In the genomic region with DNA sequence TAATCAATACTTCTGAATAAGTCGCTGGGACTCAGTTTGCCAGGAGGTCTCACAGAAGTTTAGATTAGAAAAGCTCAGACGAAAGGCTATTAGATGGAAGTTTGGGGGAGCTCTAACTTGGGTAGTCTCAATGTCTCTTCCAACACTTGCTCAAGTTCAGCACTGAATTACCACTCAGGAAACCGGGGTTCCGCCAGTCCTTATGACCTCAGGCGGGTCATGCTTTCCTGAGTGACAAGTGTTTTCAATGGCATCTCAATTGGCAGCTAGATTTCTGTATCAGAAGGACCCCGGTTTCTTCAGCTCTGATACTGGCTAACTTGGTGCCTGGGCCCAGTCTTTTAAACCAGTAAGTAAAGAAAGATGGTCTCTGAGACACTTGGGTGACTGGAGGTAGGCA, we compare ENCODE assay signal across 10 mouse cellular contexts. TPM values are rescaled to one million over a fixed set of nuclear protein-coding genes. Genes with fewer than 3 reads are reported as not detected.
A peak's percentile ranks its signal among the peaks of the same experiment; 100 is the strongest.
DNase-seq lines count a peak whose midpoint lies in the region; ATAC-seq lines count a peak whose summit lies in the region.
"Had no signal": no experiment of that assay in that cellular context is flagged by ENCODE, and none has a peak within 500 bp of the region (broad histone marks: within the 10 kb centered on the region; RNA-seq: fewer than 3 reads in every experiment).

No protein-coding gene starts in this region.

- peak overlapping the region; percentile 45 to 60 for H3K4me3 ChIP-seq in heart, embryonic 14.5 days (ENCODE audit: control insufficient read depth in 1 of 2, insufficient read depth in 1 of 2, low read depth in 1 of 2, low read length in 2 of 2)
- peak overlapping the region; percentile 52 for H3K4me3 ChIP-seq in hindbrain, embryonic 16.5 days (ENCODE audit: low read length)
- H3K4me3 ChIP-seq in midbrain, embryonic 13.5 days (replicated peaks): peak overlapping the region; percentile 45

- DNase-seq in heart, postnatal 10 days: no peak
- no peak for DNase-seq in cerebellum, postnatal 36 days
- DNase-seq in spleen, postnatal 36 days (ENCODE audit: low spot score in 2 of 2): no peak
- DNase-seq in natural killer cell, adult 2 months (ENCODE audit: low spot score in 2 of 2): no peak
- DNase-seq: cerebellum, adult 11 months had no signal

- intact Hi-C loops in heart, postnatal 10 days (cut with DNase I): no loop called here

- 25% methylated on average over 6 of the region's 6 CpGs for WGBS in heart, embryonic 14.5 days
- 36% methylated on average over 6 of the region's 6 CpGs for WGBS in hindbrain, embryonic 16.5 days
- 48% methylated on average over 6 of the region's 6 CpGs for WGBS in midbrain, embryonic 13.5 days

- ATAC-seq in heart, embryonic 14.5 days (ENCODE audit: insufficient number of reproducible peaks, insufficient read depth, low FRiP score, low read depth): no peak
- ATAC-seq in common myeloid progenitor, adult 5-6 weeks (replicated peaks; ENCODE audit: low read depth, poor library complexity, severe bottlenecking): 0 out of 2 replicates have a peak, but pooled peaks have one; percentile 15
- no peak for ATAC-seq in hindbrain, embryonic 16.5 days
- ATAC-seq in midbrain, embryonic 13.5 days: no peak

- H3K9me3 ChIP-seq in heart, embryonic 14.5 days (ENCODE audit: control insufficient read depth, low read length): no peaks in the 10 kb centered on the region
- H3K9me3 ChIP-seq in hindbrain, embryonic 16.5 days (ENCODE audit: control insufficient read depth, low read length): no peaks in the 10 kb centered on the region
- H3K9me3 ChIP-seq in midbrain, embryonic 13.5 days: no peaks in the 10 kb centered on the region

- H3K27me3 ChIP-seq in heart, embryonic 14.5 days (ENCODE audit: control insufficient read depth, insufficient read depth, low read length): 0 out of 2 replicates have a peak, but pooled peaks cover 3% of the 10 kb centered on the region
- H3K27me3 ChIP-seq in hindbrain, embryonic 16.5 days (replicated peaks; ENCODE audit: control insufficient read depth, insufficient read depth, low read length): peaks cover 25% of the 10 kb centered on the region
- H3K27me3 ChIP-seq in midbrain, embryonic 13.5 days: peaks cover 59% of the 10 kb centered on the region
- H3K27me3 ChIP-seq: CH12.LX had no signal

- H3K4me1 ChIP-seq in heart, embryonic 14.5 days (ENCODE audit: control insufficient read depth in 2 of 2, insufficient read depth in 2 of 2, low read length in 2 of 2): peaks cover 20% of the 10 kb centered on the region in 2 experiments
- H3K4me1 ChIP-seq in hindbrain, embryonic 16.5 days (ENCODE audit: control insufficient read depth, insufficient read depth, low read depth, low read length): no peaks in the 10 kb centered on the region; the same call in 1 of the 2 replicates
- H3K4me1 ChIP-seq in midbrain, embryonic 13.5 days (replicated peaks): 0 out of 2 replicates have a peak, but pooled peaks cover 2% of the 10 kb centered on the region

- peak overlapping the region; percentile 79 for H3K27ac ChIP-seq in heart, embryonic 14.5 days (replicated peaks in 1 of 2; ENCODE audit: control insufficient read depth in 1 of 2, insufficient read depth in 1 of 2, low read depth in 2 of 2, low read length in 2 of 2)
- no peak overlapping the region for H3K27ac ChIP-seq in hindbrain, embryonic 16.5 days (ENCODE audit: low read depth, low read length)
- H3K27ac ChIP-seq in midbrain, embryonic 13.5 days: no peak overlapping the region

- H3K36me3 ChIP-seq in heart, embryonic 14.5 days (ENCODE audit: control insufficient read depth, insufficient read depth, low read length): no peaks in the 10 kb centered on the region
- no peaks in the 10 kb centered on the region for H3K36me3 ChIP-seq in hindbrain, embryonic 16.5 days (ENCODE audit: control insufficient read depth, insufficient read depth, low read length)
- H3K36me3 ChIP-seq in midbrain, embryonic 13.5 days: no peaks in the 10 kb centered on the region

- H3K4me2 ChIP-seq in heart, embryonic 14.5 days (ENCODE audit: low read length): peak overlapping the region; percentile 75
- H3K4me2 ChIP-seq in hindbrain, embryonic 16.5 days (ENCODE audit: low read length): peak overlapping the region; percentile 84
- peak overlapping the region; percentile 78 for H3K4me2 ChIP-seq in midbrain, embryonic 13.5 days (replicated peaks)

- peak overlapping the region; percentile 73 for H3K9ac ChIP-seq in heart, embryonic 14.5 days (ENCODE audit: low read length)
- H3K9ac ChIP-seq in hindbrain, embryonic 16.5 days (ENCODE audit: low read depth, low read length): no peak overlapping the region
- no peak overlapping the region for H3K9ac ChIP-seq in midbrain, embryonic 13.5 days (replicated peaks)

RNA-seq across cellular contexts. Expression of a gene that starts 40.2 kb away (rescaled TPM):
- polyA plus RNA-seq in heart, embryonic 14.5 days (2014; fragmentation: Nextera tagmentation; extraction: Ambion mirVana): 11.3 and 12.0 TPM in 2 replicates
- total RNA-seq in heart, postnatal 10 days (2021): 10 to 100 TPM; 34.0 to 40.9 TPM
- total RNA-seq in common myeloid progenitor, adult 5-6 weeks (2017): 3.6 and 4.0 TPM in 2 replicates
- polyA plus RNA-seq in hindbrain, embryonic 16.5 days (2015; fragmentation: Nextera tagmentation; extraction: Ambion mirVana): 4.1 and 6.6 TPM in 2 replicates
- 4.4 and 5.1 TPM in 2 replicates for polyA plus RNA-seq in midbrain, embryonic 13.5 days (2015; fragmentation: Nextera tagmentation; extraction: Ambion mirVana)

Comparison
In these comparisons a context has a peak if more than half of its experiments do, and no peak if none do; other contexts are left out.
1. H3K27ac ChIP-seq: peak in heart, embryonic 14.5 days (2 of 2); none in hindbrain, embryonic 16.5 days (single experiment) and midbrain, embryonic 13.5 days (single experiment).
2. Peak in every context shown above with its lines, with median percentiles within 50 percentile points of each other: H3K4me2 ChIP-seq and H3K4me3 ChIP-seq.